Mouse (Mus musculus) midbrain, embryonic 15.5 days (tissue): ENCODE results near the gene Cip2a. TPM values are rescaled to one million over a fixed set of nuclear protein-coding genes. Genes with fewer than 3 reads are reported as not detected.

ENCODE experiments used
- ATAC-seq: fragments of 200-750 bp; cut with Nextera tagmentation; replicated peaks from 2 replicates; pipeline ENCODE4 v1.8.0; 2017; ENCODE audit warnings: moderate TSS enrichment
- H3K27ac ChIP-seq: fragments of 300-500 bp; sonication (generic); 2 replicates; pipeline ENCODE4 v1.5.1; 2015; ENCODE audit warnings: mild to moderate bottlenecking, inconsistent platforms
- H3K27me3 ChIP-seq: fragments of 300-500 bp; sonication (generic); replicated peaks from 2 replicates; pipeline ENCODE4 v1.6.1; 2015; ENCODE audit warnings: inconsistent platforms
- H3K36me3 ChIP-seq: fragments of 300-500 bp; sonication (generic); replicated peaks from 2 replicates; pipeline ENCODE4 v1.6.1; 2015; ENCODE audit warnings: inconsistent platforms
- H3K4me1 ChIP-seq: fragments of 300-500 bp; sonication (generic); 2 replicates; pipeline ENCODE4 v1.6.1; 2015; ENCODE audit warnings: inconsistent platforms
- H3K4me2 ChIP-seq: fragments of 300-500 bp; sonication (generic); 2 replicates; pipeline ENCODE4 v1.6.1; 2015; ENCODE audit warnings: inconsistent platforms, mild to moderate bottlenecking, moderate library complexity
- H3K4me3 ChIP-seq: fragments of 300-500 bp; sonication (generic); 2 replicates; pipeline ENCODE4 v1.5.1; 2015; ENCODE audit warnings: mild to moderate bottlenecking, inconsistent platforms
- H3K9ac ChIP-seq: fragments of 300-500 bp; sonication (generic); 2 replicates; pipeline ENCODE4 v1.6.1; 2015; ENCODE audit warnings: mild to moderate bottlenecking, inconsistent platforms
- H3K9me3 ChIP-seq: fragments of 300-500 bp; sonication (generic); 2 replicates; pipeline ENCODE4 v1.6.1; 2016; ENCODE audit warnings: inconsistent platforms
- WGBS: fragments of 180-500 bp; shearing (Covaris S2); methylation state at CpG from one replicate; pipeline ENCODE4 v1.1.7; 2015; ENCODE audit warnings: mixed read lengths; 5-methylcytosine and 5-hydroxymethylcytosine counted together
- polyA plus RNA-seq: library from polyadenylated mRNA; unstranded; fragments of >200 nt; fragmentation: Nextera tagmentation; extraction: Ambion mirVana; gene quantifications from 2 replicates; pipeline ENCODE4 v1.2.1, GENCODE M21; 2015

The Cip2a gene
- polyA plus RNA-seq, 1 experiment from 2014 or later, result 6.5 TPM

DNA sequence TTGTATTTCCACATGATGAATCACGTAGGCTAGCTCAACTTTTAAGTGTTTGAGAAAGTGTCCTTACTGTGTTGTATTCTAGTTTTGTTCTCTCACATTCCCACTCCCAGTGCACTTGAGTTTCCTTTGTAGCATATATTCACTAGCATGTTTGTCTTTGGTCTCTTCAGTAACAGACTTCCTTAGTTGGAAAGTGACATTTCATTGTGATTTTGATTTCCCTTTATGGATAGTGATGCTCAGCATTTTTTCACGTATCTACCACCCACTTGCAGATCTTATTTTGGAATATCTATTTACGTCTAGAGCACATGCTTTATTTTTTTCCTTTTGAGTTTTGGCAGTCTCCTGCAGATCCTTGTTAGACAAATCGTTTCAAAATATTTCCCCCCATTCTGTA, 43.8 kb downstream of the Cip2a start:
- H3K27ac ChIP-seq, result no peak overlapping the region
- H3K27me3 ChIP-seq, result no peaks in the 10 kb centered on the region
- no peaks in the 10 kb centered on the region for H3K9me3 ChIP-seq
- H3K4me3 ChIP-seq, result no peak overlapping the region
- no peak overlapping the region for H3K4me2 ChIP-seq
- no peak overlapping the region for H3K9ac ChIP-seq
- H3K4me1 ChIP-seq, result no peaks in the 10 kb centered on the region
- ATAC-seq, result no peak
- no peaks in the 10 kb centered on the region for H3K36me3 ChIP-seq
- 84% methylated on average over 4 of the region's 4 CpGs for WGBS

GRCm38 (mm10) chr16:49040554-49041221, 46.7 kb downstream of the Cip2a start:
- Histone ChIP-seq H3K36me3 (no peaks in the 10 kb centered on the region), H3K9me3 (no peaks in the 10 kb centered on the region), H3K27ac (no peak overlapping the region), H3K4me2 (no peak overlapping the region), H3K4me3 (no peak overlapping the region), H3K27me3 (no peaks in the 10 kb centered on the region), H3K4me1 (no peaks in the 10 kb centered on the region), H3K9ac (no peak overlapping the region)
- 86% methylated on average over 3 of the region's 3 CpGs for WGBS
- ATAC-seq, result no peak

DNA sequence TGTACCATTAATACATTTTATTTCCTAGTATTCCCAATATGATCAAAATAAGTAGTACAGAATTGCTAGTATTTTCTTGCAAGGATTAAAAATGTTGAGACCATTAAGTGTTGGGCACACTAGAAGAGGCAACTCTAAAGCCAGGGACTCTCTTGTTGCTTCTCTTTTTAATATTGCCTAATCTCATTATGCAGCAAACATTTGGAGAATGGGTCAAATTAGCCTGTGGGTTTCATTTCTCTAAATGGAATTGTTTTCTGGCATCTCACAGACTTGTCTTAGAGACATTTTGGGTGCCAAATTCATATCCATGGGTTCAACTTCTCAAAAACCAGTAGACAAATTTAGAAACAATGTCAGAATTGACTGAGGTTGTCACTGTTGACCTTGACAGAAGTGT, 55.2 kb downstream of the Cip2a start:
- no peak overlapping the region for H3K27ac ChIP-seq
- H3K4me3 ChIP-seq, result no peak overlapping the region
- H3K9ac ChIP-seq, result no peak overlapping the region
- no peak overlapping the region for H3K4me2 ChIP-seq
- no peaks in the 10 kb centered on the region for H3K36me3 ChIP-seq
- H3K9me3 ChIP-seq, result no peaks in the 10 kb centered on the region
- no peaks in the 10 kb centered on the region for H3K27me3 ChIP-seq
- no peak for ATAC-seq
- no peaks in the 10 kb centered on the region for H3K4me1 ChIP-seq

- H3K36me3 ChIP-seq, result no peaks in the 10 kb centered on the region
- WGBS, result 92% methylated on average over 1 of the region's 1 CpGs
- no peak within 1 kb of the TSS for H3K27ac ChIP-seq
- H3K9me3 ChIP-seq, result no peaks in the 10 kb centered on the region
- H3K4me3 ChIP-seq, result no peak within 1 kb of the TSS
- no peak within 1 kb of the TSS for H3K4me2 ChIP-seq
- H3K9ac ChIP-seq, result no peak within 1 kb of the TSS
- no peaks in the 10 kb centered on the region for H3K4me1 ChIP-seq
- H3K27me3 ChIP-seq, result no peaks in the 10 kb centered on the region
- ATAC-seq, result no peak
These were observed 63.2 kb downstream of the Cip2a start, which contains the start of gene Myh15 for GRCm38 (mm10) chr16:49057186-49057585. Myh15 (plus strand) TSS chr16:49057486.

Other genes starting within 250 kb of the Cip2a start
- gene Trat1, start 222.2 kb upstream of the Cip2a start, polyA plus RNA-seq, result not detected in 2 replicates
- gene Retnlb, start 177.3 kb upstream of the Cip2a start, polyA plus RNA-seq, result not detected in 2 replicates
- not detected in 2 replicates for gene Retnla, start 151.6 kb upstream of the Cip2a start, polyA plus RNA-seq
- not detected in 2 replicates for gene Retnlg, start 121.6 kb upstream of the Cip2a start, polyA plus RNA-seq
- 52.9 and 57.5 TPM in 2 replicates for gene Dzip3, start within 50 bp of the Cip2a start, polyA plus RNA-seq
- gene Myh15, start 63.3 kb downstream of the Cip2a start, polyA plus RNA-seq, result 0.04 and 0.06 TPM in 2 replicates